Mouse (Mus musculus) heart, postnatal 14 days (tissue): ENCODE data around the gene Lrrc56. TPM values are rescaled to one million over a fixed set of nuclear protein-coding genes. Genes with fewer than 3 reads are reported as not detected.
A peak's percentile ranks its signal among the peaks of the same experiment; 100 is the strongest.

Source experiments
- DNase-seq, 2 experiments: peaks; one replicate each; pipeline ENCODE4 v3.0.0; 2021 to 2022
- intact Hi-C: fragments of 180-260 bp; cut with DNase I; formaldehyde crosslinking; loops from one replicate; pipeline ENCODE4 v1.15.1; 2025
- total RNA-seq, 2 experiments: library from RNA; stranded (reverse); gene quantifications; 2 replicates each; pipeline ENCODE4 v1.2.3; 2021

Gene Lrrc56
- total RNA-seq, 2 experiments from 2014 or later = 2.6 to 3.6 TPM

GRCm38 (mm10) chr7:141190220-141190619, 3.7 kb upstream of the Lrrc56 start:
- no peak for DNase-seq
- intact Hi-C loops = no loop called here

- peak; percentile 27 to 34 for DNase-seq
- intact Hi-C loops = no loop called here
Measured at GRCm38 (mm10) chr7:141191036-141191435, 2.9 kb upstream of the Lrrc56 start.

GRCm38 (mm10) chr7:141191796-141192685, 1.9 kb upstream of the Lrrc56 start:
- no peak for DNase-seq
- intact Hi-C loops = no loop called here

- intact Hi-C loops = no loop called here
- no peak for DNase-seq
Measured at GRCm38 (mm10) chr7:141192776-141193347, 1.1 kb upstream of the Lrrc56 start.

GRCm38 (mm10) chr7:141193348-141193856, 555 bp upstream of the Lrrc56 start:
- DNase-seq = peak in 1 of 2 experiments; percentile 62
- intact Hi-C loops = no loop called here

DNA sequence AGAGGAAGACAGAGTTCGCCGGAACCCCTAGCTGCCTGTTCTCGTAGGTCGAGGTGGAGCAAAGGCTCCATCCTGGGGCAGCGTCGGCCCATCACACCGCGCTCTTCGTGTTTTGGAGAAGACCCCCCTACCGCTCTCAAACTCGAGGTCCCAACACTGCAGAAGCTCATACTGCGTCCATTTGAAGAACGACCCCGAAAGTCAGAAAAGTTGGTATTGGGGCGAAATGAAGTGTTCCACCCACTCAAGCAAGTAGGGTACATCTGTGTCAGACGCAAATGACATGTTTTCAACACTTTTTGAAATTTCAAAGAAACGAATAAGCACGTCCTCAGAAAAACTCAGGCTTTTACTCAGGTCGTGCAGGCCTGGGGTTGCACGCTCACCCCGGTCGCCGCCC, 452 bp downstream of the Lrrc56 start:
- DNase-seq = no peak
- intact Hi-C loops = no loop called here

- peak; percentile 84 to 91 for DNase-seq
- intact Hi-C loops = no loop called here
Measured at GRCm38 (mm10) chr7:141194830-141195229, 873 bp downstream of the Lrrc56 start.

DNA sequence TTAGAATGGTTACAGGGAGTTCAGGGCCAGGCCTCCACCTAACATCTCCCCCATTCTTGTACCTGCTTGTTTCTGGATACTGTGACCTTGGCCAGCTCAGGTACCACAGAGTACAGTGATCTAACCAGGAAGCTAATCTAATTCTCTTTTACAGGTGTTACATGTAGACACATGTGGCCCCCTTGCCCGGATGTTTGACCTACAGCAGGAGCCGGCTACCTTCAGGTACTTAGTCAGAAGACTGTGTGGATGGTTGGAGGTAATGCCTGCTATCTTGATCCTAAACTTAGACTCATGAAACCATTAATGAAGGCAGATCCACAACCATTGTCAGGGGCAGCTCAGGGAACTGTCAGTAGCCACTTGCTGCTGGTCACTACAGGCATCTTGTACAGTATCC, 1.8 kb downstream of the Lrrc56 start:
- no peak for DNase-seq
- intact Hi-C loops = no loop called here

DNA sequence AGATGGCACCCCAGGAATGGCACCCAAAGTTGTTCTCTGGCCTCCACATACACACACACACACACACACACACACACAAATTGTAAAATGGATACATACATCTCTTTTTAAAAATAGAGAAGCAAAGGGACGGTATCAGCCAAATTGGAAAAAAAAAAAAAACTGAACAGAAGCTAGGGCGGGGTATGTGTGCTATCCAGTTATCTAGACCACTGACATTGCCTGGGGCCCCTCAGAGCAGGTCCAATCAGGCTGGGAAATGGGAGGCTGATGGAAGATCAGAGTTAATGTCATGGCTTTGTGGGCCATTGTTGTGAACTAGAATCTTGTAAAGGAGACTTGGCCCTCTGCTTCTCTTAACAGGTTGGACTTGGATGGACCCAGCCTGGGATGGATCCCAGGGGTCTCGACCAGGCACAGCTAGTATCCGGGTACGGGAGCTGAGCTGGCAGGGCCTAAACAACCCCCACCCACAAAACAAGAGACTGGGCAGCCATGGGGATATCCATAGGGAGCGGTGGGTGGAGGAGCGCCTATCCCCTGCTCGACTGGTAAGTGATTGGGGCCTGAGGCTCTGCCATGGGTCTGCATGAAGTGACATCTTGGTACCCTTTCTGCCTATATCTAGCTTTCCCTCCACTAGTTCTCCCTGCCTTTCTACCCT, 2.8 kb downstream of the Lrrc56 start:
- DNase-seq = no peak
- intact Hi-C loops = no loop called here

- intact Hi-C loops = no loop called here
Measured at GRCm38 (mm10) chr7:141198121-141198520, 4.2 kb downstream of the Lrrc56 start.

DNA sequence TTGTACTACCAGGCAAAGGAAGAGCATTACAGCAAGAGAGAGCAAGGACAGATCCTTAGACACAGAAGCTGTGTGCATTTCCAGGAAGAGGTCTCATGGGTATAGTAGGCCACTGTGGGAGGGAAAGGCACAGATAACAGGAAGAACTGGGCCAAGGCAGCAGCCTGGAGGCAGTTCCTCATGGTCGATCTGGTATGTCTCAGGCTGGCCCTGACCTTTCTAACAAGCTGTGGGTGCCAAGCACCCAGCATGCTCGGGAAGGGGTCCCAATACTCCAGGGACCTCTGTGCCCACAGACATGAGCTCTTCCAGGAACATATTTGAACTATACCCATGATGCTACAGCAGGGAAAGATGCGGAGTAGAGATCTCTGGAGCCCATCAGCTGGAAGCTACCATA, 10.6 kb downstream of the Lrrc56 start:
- no peak for DNase-seq
- intact Hi-C loops = no loop called here

More at GRCm38 (mm10) chr7:141198121-141198520, 4.2 kb downstream of the Lrrc56 start:
- DNase-seq = no peak

DNA sequence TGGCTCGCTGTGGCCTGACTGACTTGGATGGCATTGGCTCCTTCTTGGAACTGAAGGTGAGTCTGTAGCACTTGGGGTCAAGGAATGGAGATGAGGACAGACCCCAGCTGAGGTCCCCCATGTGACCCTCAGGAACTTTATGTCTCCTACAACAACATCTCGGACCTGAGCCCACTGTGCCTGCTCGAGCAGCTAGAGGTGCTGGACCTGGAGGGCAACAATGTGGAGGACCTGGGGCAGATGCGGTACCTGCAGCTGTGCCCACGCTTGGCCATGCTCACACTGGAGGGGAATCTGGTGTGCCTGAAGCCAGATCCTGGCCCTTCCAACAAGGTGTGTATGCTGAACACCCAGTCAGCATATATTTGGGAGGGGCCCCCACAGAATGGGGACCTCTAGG, 11.5 kb downstream of the Lrrc56 start:
- intact Hi-C loops = no loop called here

GRCm38 (mm10) chr7:141206182-141206937, 12.4 kb downstream of the Lrrc56 start:
- intact Hi-C loops = no loop called here
- DNase-seq = no peak

More for the DNA sequence above, 11.5 kb downstream of the Lrrc56 start:
- no peak for DNase-seq

GRCm38 (mm10) chr7:141209526-141209925, 15.6 kb downstream of the Lrrc56 start:
- DNase-seq = no peak
- intact Hi-C loops = no loop called here

- DNase-seq = no peak
- intact Hi-C loops = no loop called here
Measured at GRCm38 (mm10) chr7:141210137-141210536, 16.2 kb downstream of the Lrrc56 start.

GRCm38 (mm10) chr7:141210606-141211131, 16.7 kb downstream of the Lrrc56 start:
- intact Hi-C loops = no loop called here

DNA sequence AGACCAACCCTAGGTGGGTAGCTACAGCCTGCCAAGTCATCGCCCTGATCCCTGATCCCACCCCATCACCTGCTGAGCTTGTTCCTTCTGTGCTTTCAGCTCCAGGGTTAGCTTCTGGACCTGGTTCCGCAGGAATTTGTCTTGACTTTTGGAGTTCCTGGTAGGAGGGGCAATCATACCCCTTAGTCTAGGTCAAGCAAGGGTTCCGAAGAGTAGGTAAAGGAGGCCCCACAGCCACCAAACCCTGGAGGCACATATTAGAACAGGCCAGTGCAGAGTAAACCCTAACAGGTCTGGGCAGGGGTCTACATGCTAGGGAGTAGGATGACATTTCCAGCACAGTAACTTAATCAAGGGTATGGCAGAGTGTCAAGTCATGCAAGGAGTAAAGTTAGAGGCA, 19.2 kb downstream of the Lrrc56 start:
- intact Hi-C loops = no loop called here
- DNase-seq = no peak

More at GRCm38 (mm10) chr7:141210606-141211131, 16.7 kb downstream of the Lrrc56 start:
- DNase-seq = no peak

DNA sequence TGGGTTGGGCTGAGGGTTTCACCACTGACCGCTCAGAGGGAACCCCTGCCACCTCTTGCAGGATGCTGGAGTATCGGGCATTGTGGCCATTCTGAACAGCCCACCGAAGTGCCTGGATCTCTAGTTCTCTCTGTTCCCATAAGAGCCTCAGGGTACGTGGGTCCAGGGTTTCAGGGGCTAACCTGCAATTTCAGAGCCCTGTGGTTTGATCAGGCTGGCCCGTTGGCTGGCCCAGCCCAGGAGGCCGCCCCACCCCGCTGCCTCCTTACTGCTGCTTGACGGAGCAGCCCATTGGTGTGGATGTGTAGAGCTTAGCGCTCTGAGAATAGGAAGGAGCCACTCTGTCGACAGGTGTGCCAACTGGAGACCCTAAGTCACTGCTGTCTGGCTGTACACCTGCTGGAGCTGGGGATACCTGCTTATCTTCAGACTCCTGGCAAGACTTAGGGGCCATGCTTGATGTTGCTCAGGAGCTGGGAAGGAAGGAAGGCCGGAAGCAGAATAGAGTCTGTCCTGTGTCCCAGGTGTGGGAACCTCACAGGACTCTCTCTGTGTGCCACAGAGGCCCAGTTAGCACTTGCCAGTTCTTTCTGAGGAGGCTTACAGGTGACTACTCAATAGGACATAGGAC, 19.8 kb downstream of the Lrrc56 start, which contains the start of gene Lmntd2:
Gene Lmntd2, minus strand, starts transcription at position 476 of the 631 bp plus-strand sequence.
- intact Hi-C loops = no loop called here
- DNase-seq = no peak

GRCm38 (mm10) chr7:141214310-141214709, 20.4 kb downstream of the Lrrc56 start:
- no peak for DNase-seq
- intact Hi-C loops = no loop called here
